Mouse (Mus musculus): ENCODE data around the gene Fggy.

DNA sequence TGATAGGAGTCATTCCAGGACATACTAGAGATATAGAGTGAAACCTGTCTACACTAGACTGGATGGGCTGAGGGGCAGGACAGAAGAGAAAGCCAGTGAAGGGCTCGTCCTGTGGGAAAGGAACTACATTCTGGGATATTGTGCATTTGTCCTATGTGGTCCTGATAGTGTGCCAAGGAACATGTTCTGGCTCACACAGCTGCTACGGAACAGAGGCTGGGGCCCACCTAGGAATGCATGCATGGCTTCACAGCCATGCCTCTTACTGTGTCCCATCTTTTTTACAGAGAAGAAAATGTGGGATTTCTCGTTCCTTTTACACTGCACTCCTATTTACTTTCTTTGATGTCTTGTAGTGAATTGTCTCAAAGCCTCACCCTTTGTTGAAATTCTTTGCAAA lies 80.8 kb downstream of the Fggy start:
- TF ChIP-seq USF1 (IDR thresholded peaks at IDR 0.05; ENCODE audit: low read depth) (no peak), CTCF (IDR thresholded peaks at IDR 0.05; ENCODE audit: control insufficient read depth, insufficient read depth, insufficient read length) (no peak), MYOG (IDR thresholded peaks at IDR 0.05; ENCODE audit: control insufficient read depth, extremely low read depth, insufficient read length) (no peak), CEBPB (IDR thresholded peaks at IDR 0.05; ENCODE audit: low read depth) (no peak), MYOD1 (IDR thresholded peaks at IDR 0.05; ENCODE audit: control insufficient read depth, insufficient read length, low read depth) (no peak), MAX (IDR thresholded peaks at IDR 0.05) (no peak)
